Mouse (Mus musculus): Measurements from ENCODE around the gene Tmem30c.

DNA sequence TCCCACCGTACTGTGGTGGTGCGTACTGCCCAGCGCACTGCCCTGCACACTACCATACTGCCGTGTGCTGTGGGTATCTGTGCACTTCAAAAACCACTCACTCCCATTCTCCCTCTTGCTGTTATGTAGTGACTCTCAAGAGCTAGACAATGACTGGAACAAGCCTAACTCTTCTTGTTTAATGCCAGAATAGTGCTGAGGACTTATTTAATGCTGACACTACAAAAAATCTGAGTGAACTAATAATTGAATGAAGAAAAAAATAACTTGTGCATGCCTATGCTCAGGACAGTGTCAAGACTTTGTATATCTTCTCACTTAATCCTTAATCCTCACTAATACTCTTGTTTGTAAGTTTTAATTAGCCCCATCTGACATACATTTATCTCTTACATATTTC, 45.2 kb downstream of the Tmem30c start:
- TF ChIP-seq CTCF (IDR thresholded peaks at IDR 0.05; ENCODE audit: borderline replicate concordance, insufficient read depth, low read depth, low read length) = no peak
- no peak for TF ChIP-seq POLR2A (IDR thresholded peaks at IDR 0.05; ENCODE audit: borderline replicate concordance, insufficient read depth, low read length)

Data from cerebellum, adult 2 months (tissue).